Mouse (Mus musculus) liver, postnatal 0 days (tissue): ENCODE data around the gene Phf12.

Source experiments
- CTCF ChIP-seq: sonication (generic); IDR thresholded peaks from 2 replicates; pipeline ENCODE4 v1.5.1; 2016; ENCODE audit warnings: antibody characterized with exemption, low read depth
- EP300 ChIP-seq: IDR thresholded peaks from 2 replicates; pipeline ENCODE4 v1.6.1; 2016; ENCODE audit warnings: antibody characterized with exemption, low read depth, mild to moderate bottlenecking

DNA sequence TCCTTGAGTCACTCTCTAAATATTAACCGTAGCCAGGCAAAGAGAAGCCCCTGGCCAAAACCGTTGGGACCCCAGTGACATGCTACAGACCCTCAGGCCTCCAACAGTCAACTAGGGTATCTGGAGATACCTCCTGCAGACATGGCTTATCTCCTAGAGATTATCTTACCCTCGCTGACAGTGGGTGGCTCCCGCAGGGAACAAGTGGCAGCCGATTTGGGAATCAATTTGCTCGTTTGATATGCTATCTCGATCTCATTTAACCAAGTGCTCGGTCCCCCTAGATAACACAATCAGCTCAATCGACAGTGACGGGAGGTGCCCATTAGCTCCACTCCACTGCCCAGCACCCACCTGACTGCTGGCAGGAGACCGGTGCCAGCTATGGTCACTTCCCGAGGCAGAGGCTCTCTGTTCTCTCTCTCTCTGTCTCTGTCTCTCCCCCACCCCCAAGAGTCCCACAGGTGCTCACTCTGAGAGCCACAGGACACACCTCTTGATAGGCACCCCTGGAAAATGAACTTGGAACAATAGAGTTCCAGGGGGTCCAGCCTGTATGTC is 32.3 kb upstream of the Phf12 start:
- TF ChIP-seq CTCF = no peak
- TF ChIP-seq EP300 = no peak
